ENCODE assay signal across 12 mouse cellular contexts in the genomic region with DNA sequence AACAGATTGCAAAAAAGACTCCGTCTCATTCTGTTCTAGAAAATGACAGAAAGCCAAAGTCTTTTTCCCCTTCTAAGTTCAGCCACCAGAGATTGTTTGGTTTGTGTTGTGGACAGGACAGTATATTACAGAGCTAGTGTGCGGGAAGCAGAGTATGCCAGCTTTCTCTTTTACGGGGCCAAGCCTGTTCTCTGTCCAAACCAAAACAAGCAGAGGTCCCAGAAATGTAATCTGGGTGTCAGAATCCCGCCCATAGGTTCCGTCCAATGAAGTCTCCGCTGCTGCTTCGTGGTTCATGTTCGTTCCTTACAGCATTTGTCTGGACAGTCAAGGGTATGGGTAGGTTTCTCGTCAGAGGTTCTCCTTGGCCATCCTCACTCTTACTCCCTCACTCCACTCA.
"Had no signal": no experiment of that assay in that cellular context is flagged by ENCODE, and none has a peak within 500 bp of the region (broad histone marks: within the 10 kb centered on the region; RNA-seq: fewer than 3 reads in every experiment).

No protein-coding gene starts in this region.

- DNase-seq: kidney, adult 11 months; kidney, adult 8-10 months; kidney, postnatal 10 days; kidney, postnatal 36 days; layer of hippocampus, postnatal 36 days; liver, embryonic 13.5 days; right cerebral cortex, adult 18-20 months; right cerebral cortex, postnatal 14 days; right cerebral cortex, postnatal 4 days; thymus, adult 2 months; thymus, postnatal 14 days; thymus, postnatal 4 days had no signal
